Mouse (Mus musculus) kidney, adult 2 months (tissue): Measurements from ENCODE around the gene Gemin7. TPM values are rescaled to one million over a fixed set of nuclear protein-coding genes. Genes with fewer than 3 reads are reported as not detected.

Experiments
- DNase-seq: peaks from one replicate; pipeline ENCODE4 v3.0.0; 2021
- H3K27ac ChIP-seq: fragments of 200-500 bp; 2 replicates; pipeline ENCODE4 v1.5.1; 2012; ENCODE audit warnings: low read depth, low read length, control low read depth, inconsistent platforms; ENCODE audit not compliant: insufficient read depth
- H3K27me3 ChIP-seq: fragments of 200-500 bp; replicated peaks from 2 replicates; pipeline ENCODE4 v1.6.1; 2012; ENCODE audit warnings: mild to moderate bottlenecking, moderate library complexity, low read length, inconsistent platforms; ENCODE audit not compliant: control insufficient read depth, insufficient read depth
- H3K36me3 ChIP-seq: fragments of 200-500 bp; 2 replicates; pipeline ENCODE4 v1.6.1; 2012; ENCODE audit warnings: mild to moderate bottlenecking, moderate library complexity, low read length, inconsistent platforms; ENCODE audit not compliant: control insufficient read depth, insufficient read depth
- H3K4me1 ChIP-seq: fragments of 200-500 bp; 2 replicates; pipeline ENCODE4 v1.6.1; 2011; ENCODE audit warnings: low read length; ENCODE audit not compliant: control insufficient read depth, insufficient read depth
- H3K4me3 ChIP-seq: fragments of 200-500 bp; 2 replicates; pipeline ENCODE4 v1.5.1; 2011; ENCODE audit warnings: mild to moderate bottlenecking, low read depth, low read length, control low read depth; ENCODE audit not compliant: insufficient read depth
- CTCF ChIP-seq: fragments of 200-500 bp; conservative IDR thresholded peaks from 2 replicates; pipeline ENCODE4 v1.5.1; 2011; ENCODE audit warnings: low read depth, mild to moderate bottlenecking, control low read depth, low read length, moderate library complexity, mixed read lengths; ENCODE audit not compliant: insufficient read depth, insufficient read length
- POLR2A ChIP-seq: fragments of 200-500 bp; IDR thresholded peaks from one replicate; pipeline ENCODE4 v1.6.1; 2011; ENCODE audit warnings: low read depth, low read length, control low read depth
- WGBS: fragments of 180-500 bp; shearing (Covaris S2); methylation state at CpG from one replicate; pipeline ENCODE4 v1.1.7; 2018; 5-methylcytosine and 5-hydroxymethylcytosine counted together
- polyA plus RNA-seq: library from polyadenylated mRNA; depleted of rRNA; stranded (reverse); fragments of >200 nt; gene quantifications from 2 replicates; pipeline ENCODE4 v1.2.3, GENCODE M21; 2012; rRNA removed

Gemin7 gene
- polyA plus RNA-seq, 1 experiment, result 143 TPM

DNA sequence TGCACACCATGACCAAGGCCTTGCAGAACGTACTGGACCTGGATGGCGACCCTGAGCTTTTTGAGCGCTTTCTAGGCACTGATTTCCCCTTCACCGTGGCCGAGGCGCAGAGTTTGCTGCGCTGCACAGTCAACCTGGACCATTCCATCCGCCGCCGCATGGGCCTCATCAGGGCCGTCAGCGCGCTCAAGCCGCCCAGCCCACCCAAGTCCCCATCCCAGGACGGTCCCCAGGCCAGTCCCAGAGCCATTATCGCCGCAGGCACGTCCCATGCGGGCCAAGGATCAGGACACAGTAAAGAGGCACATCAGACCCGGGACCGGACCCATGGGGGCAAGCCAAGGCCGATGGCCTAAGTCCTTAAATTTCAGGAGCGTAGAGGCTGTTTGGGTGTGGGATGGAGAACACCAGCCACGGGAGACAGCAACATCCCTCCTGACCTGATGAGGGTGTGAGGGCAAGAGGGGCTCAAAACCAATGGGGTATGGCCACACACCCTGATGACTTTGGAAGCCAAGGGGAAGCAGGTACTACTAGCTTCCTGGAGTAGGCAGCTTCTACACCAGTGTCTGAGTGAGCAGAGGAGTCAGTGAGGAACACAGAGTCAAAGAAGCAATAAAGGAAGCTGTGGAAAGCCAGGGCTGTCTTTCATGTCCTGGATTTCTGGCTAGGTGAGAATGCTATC lies 52.8 kb downstream of the Gemin7 start:
- DNase-seq, result no peak
- no peak overlapping the region for H3K4me3 ChIP-seq
- H3K36me3 ChIP-seq, result no peaks in the 10 kb centered on the region
- H3K27ac ChIP-seq, result no peak overlapping the region
- peaks cover 9% of the 10 kb centered on the region; the same call in 1 of the 2 replicates for H3K4me1 ChIP-seq
- 14% methylated on average over 24 of the region's 24 CpGs for WGBS
- no peaks in the 10 kb centered on the region for H3K27me3 ChIP-seq
- TF ChIP-seq POLR2A (no peak), CTCF (no peak)

DNA sequence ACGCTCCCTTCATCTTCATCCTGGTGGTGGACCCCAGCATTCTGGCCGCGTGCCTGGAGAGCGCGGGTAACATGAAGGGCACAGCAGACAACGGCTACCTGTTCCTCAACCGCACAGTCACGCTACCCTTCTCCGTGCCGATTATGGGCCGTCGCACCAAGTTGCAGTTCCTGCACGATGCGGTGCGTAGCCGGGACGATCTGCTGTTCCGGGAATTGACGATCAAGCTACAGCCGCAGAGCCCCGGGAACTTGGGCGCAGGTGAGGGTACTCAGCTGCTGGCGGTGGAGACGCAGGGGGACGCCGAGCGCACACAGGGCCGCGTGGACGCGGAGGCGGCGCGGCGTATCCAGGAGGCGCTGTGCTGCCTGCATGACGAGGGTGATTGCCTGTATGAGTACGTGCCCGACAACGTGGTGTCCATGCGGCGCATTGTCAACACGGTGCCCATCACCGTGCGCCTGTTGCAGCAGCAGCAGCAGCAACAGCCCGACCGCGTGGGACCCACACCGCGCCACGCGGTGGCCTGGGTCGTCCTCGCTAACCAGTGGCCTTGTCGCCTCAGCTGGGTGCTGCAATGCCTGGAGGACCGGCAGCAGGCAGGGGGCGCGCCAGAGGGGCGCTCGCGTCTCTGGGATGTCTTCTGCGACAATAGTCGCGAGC lies 53.5 kb downstream of the Gemin7 start:
- Histone ChIP-seq H3K27me3 (no peaks in the 10 kb centered on the region), H3K4me3 (peak overlapping the region; percentile 35; the same call in 1 of the 2 replicates), H3K4me1 (peaks cover 9% of the 10 kb centered on the region; the same call in 1 of the 2 replicates), H3K27ac (no peak overlapping the region), H3K36me3 (no peaks in the 10 kb centered on the region)
- peak; percentile 37; the same call in 1 of the 2 replicates for TF ChIP-seq CTCF
- TF ChIP-seq POLR2A, result no peak
- peak; percentile 54 for DNase-seq
- under 1% methylated on average over 64 of the region's 64 CpGs for WGBS

DNA sequence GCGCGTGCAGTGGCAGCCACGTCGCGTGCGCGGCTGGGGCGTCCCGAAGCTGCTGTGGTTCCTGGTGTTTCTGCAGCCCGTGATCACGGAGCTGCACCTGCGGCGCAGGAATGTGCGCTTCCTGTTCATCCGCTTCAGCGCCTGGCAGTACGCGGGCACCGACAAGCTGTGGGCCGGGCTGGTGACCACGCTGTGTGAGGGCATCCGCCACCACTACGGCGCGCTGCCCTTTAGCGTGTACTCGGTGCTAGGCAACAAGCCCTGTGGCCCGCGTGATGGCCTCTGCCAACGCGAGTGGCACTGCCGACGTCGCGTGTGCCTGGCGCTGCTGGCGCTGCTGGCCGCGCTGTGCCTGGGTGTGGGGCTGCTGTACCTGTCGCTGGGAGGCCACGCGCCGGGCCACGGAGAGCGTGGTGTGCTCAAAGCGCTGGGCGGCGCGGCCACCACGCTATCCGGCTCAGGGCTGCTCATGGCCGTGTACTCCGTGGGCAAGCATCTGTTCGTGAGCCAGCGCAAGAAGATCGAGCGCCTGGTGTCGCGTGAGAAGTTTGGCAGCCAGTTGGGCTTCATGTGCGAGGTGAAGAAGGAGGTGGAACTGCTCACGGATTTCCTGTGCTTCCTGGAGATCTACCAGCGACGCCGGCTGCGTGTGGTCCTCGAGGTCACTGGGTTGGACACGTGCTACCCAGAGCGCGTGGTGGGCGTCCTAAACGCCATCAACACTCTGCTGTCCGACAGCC lies 54.2 kb downstream of the Gemin7 start:
- Histone ChIP-seq H3K4me3 (peak overlapping the region; percentile 5; the same call in 1 of the 2 replicates), H3K36me3 (no peaks in the 10 kb centered on the region), H3K27ac (no peak overlapping the region), H3K4me1 (peaks cover 9% of the 10 kb centered on the region; the same call in 1 of the 2 replicates), H3K27me3 (no peaks in the 10 kb centered on the region)
- peak; percentile 24 for DNase-seq
- no peak for TF ChIP-seq CTCF
- TF ChIP-seq POLR2A, result no peak
- 5% methylated on average over 72 of the region's 72 CpGs for WGBS

DNA sequence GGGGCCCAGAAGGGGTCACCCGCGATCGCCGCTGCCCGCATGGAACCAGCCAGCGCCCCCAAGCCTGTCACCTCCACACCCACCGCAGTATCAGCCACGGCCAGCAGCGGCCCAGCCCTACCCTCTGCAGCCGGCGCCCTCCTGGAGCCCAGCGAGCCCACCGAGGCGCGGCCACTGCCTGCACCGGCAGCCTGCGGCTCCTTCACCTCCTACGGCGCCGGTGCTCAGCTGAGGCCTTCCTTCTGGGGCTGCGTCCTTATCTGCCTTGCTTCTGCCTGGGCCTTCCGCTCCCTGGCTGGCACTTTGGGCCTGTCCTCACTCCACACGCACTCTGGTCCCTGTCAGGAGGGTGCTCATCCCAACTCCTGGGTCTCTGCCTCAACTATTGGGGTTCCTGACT lies 57.4 kb downstream of the Gemin7 start:
- Histone ChIP-seq H3K27me3 (no peaks in the 10 kb centered on the region), H3K4me1 (peaks cover 9% of the 10 kb centered on the region; the same call in 1 of the 2 replicates), H3K4me3 (no peak overlapping the region), H3K27ac (no peak overlapping the region), H3K36me3 (no peaks in the 10 kb centered on the region)
- 17% methylated on average over 23 of the region's 23 CpGs for WGBS
- DNase-seq, result no peak
- TF ChIP-seq CTCF (no peak), POLR2A (no peak)

DNA sequence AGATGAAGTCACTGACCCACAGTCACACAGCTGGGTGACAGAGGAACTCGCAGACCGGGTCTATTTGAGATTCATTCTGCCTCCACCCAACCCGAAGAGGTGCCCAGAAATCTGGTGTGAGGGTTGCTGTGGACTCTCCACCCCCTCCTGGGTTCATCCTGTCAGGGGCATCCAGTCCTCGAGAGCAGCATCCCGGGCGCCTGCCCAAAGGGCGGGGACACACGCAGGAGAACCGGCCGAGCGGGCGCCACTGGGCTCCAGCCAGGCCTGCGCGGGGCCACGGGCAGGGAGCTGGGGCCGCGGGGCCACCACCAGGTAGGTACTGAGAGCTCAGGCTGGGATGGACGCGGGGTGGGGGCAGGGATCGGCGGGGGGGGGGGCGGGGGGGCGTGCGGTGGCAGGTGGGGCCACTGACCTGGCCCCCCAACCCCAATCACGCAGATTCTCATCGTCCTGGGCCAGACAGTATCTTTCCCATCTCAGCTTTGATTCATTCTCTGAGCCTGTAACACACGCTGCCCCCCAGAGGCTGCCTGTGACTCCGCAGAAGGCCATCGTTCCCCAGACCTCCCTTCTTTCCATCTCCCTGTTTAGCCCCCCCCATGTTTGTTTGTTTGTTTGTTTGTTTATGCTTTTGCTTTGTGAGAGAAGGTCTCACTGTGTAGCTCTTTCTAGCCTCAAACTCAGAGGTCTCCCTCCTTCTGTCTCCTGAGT lies 59.6 kb downstream of the Gemin7 start, which contains the start of gene Nkpd1:
Nkpd1 (plus strand) TSS at position 187 of the 714 bp plus-strand sequence.
- H3K27me3 ChIP-seq, result no peaks in the 10 kb centered on the region
- TF ChIP-seq POLR2A (no peak), CTCF (peak; percentile 48)
- H3K4me1 ChIP-seq, result peaks cover under 1% of the 10 kb centered on the region; the same call in 1 of the 2 replicates
- peak; percentile 42 for DNase-seq
- WGBS, result 3% methylated on average over 20 of the region's 29 CpGs
- no peak within 1 kb of the TSS for H3K27ac ChIP-seq
- no peaks in the 10 kb centered on the region for H3K36me3 ChIP-seq
- no peak within 1 kb of the TSS for H3K4me3 ChIP-seq

Other genes with a start within 250 kb of the Gemin7 start
- 27.6 and 31.9 TPM in 2 replicates for gene Ercc1, start 232.8 kb downstream of the Gemin7 start, polyA plus RNA-seq
- 5.3 and 5.9 TPM in 2 replicates for gene Cd3eap, start 218.1 kb downstream of the Gemin7 start, polyA plus RNA-seq
- gene Ppp1r13l, start 217.8 kb downstream of the Gemin7 start, polyA plus RNA-seq, result 5.9 and 6.8 TPM in 2 replicates
- 32.4 and 39.9 TPM in 2 replicates for gene Ercc2, start 195.6 kb downstream of the Gemin7 start, polyA plus RNA-seq
- 3.7 and 5.0 TPM in 2 replicates for gene Klc3, start 173.5 kb downstream of the Gemin7 start, polyA plus RNA-seq
- gene Ckm, start 172.8 kb downstream of the Gemin7 start, polyA plus RNA-seq, result 2.0 and 420 TPM in 2 replicates
- gene Mark4, start 118.8 kb downstream of the Gemin7 start, polyA plus RNA-seq, result 16.1 and 18.2 TPM in 2 replicates
- gene Exoc3l2, start 114.3 kb downstream of the Gemin7 start, polyA plus RNA-seq, result 41.6 and 46.6 TPM in 2 replicates
- 8.6 and 10.3 TPM in 2 replicates for gene Bloc1s3, start 69.2 kb downstream of the Gemin7 start, polyA plus RNA-seq
- gene Trappc6a, start 69.2 kb downstream of the Gemin7 start, polyA plus RNA-seq, result 62.3 and 74.6 TPM in 2 replicates
- gene Nkpd1, start 59.8 kb downstream of the Gemin7 start, polyA plus RNA-seq, result 0.11 and 0.16 TPM in 2 replicates
- 87.0 and 92.0 TPM in 2 replicates for gene Ppp1r37, start 14.5 kb downstream of the Gemin7 start, polyA plus RNA-seq
- 2.7 and 3.3 TPM in 2 replicates for gene Zfp296, start 308 bp downstream of the Gemin7 start, polyA plus RNA-seq
- gene Clasrp, start 26.9 kb upstream of the Gemin7 start, polyA plus RNA-seq, result 29.0 and 54.8 TPM in 2 replicates
- 10.4 and 13.3 TPM in 2 replicates for gene Relb, start 51.8 kb upstream of the Gemin7 start, polyA plus RNA-seq
- gene Clptm1, start 87.4 kb upstream of the Gemin7 start, polyA plus RNA-seq, result 144 and 182 TPM in 2 replicates
- 0.42 and 0.57 TPM in 2 replicates for gene Apoc2, start 100.3 kb upstream of the Gemin7 start, polyA plus RNA-seq
- gene Gm44805, start 103.8 kb upstream of the Gemin7 start, polyA plus RNA-seq, result not detected in 2 replicates
- 0.29 TPM in 1 of 2 replicates, not detected in the other for gene Apoc4, start 103.9 kb upstream of the Gemin7 start, polyA plus RNA-seq
- gene Apoc1, start 115.1 kb upstream of the Gemin7 start, polyA plus RNA-seq, result 12.2 and 16.5 TPM in 2 replicates
- 922 and 939 TPM in 2 replicates for gene Apoe, start 121.6 kb upstream of the Gemin7 start, polyA plus RNA-seq
- 83.9 and 86.3 TPM in 2 replicates for gene Tomm40, start 137.8 kb upstream of the Gemin7 start, polyA plus RNA-seq
- 44.5 and 47.7 TPM in 2 replicates for gene Nectin2, start 172.9 kb upstream of the Gemin7 start, polyA plus RNA-seq
- 237 and 272 TPM in 2 replicates for gene Bcam, start 193.4 kb upstream of the Gemin7 start, polyA plus RNA-seq
- gene Cblc, start 219.2 kb upstream of the Gemin7 start, polyA plus RNA-seq, result 24.4 and 32.6 TPM in 2 replicates
- gene Bcl3, start 245.2 kb upstream of the Gemin7 start, polyA plus RNA-seq, result 10.3 and 14.4 TPM in 2 replicates